Mouse (Mus musculus) hindbrain, embryonic 10.5 days (tissue): ENCODE data around the gene Mblac1. TPM values are rescaled to one million over a fixed set of nuclear protein-coding genes. Genes with fewer than 3 reads are reported as not detected.
"Not testable (repeated sequence)": the region's sequence is repeated elsewhere in the genome, so short reads cannot be mapped to it uniquely, and the experiment has no call there.

Experiments
- DNase-seq: peaks from one replicate; pipeline ENCODE4 v3.0.0-alpha.2; 2017; ENCODE audit warnings: low spot score
- H3K27ac ChIP-seq: fragments of 300-500 bp; sonication (generic); 2 replicates; pipeline ENCODE4 v1.5.1; 2016; ENCODE audit warnings: mild to moderate bottlenecking, moderate library complexity
- H3K27me3 ChIP-seq: fragments of 300-500 bp; sonication (generic); 2 replicates; pipeline ENCODE4 v1.6.1; 2016; ENCODE audit warnings: mild to moderate bottlenecking; ENCODE audit not compliant: poor library complexity, insufficient read depth, severe bottlenecking
- H3K36me3 ChIP-seq: fragments of 300-500 bp; sonication (generic); 2 replicates; pipeline ENCODE4 v1.6.1; 2016; ENCODE audit warnings: mild to moderate bottlenecking, moderate library complexity
- H3K4me1 ChIP-seq: fragments of 300-500 bp; sonication (generic); replicated peaks from 2 replicates; pipeline ENCODE4 v1.6.1; 2016; ENCODE audit warnings: mild to moderate bottlenecking
- H3K4me3 ChIP-seq: fragments of 300-500 bp; sonication (generic); 2 replicates; pipeline ENCODE4 v1.5.1; 2016; ENCODE audit warnings: mild to moderate bottlenecking, moderate library complexity
- H3K9me3 ChIP-seq: fragments of 300-500 bp; sonication (generic); 2 replicates; pipeline ENCODE4 v1.6.1; 2016; ENCODE audit warnings: mild to moderate bottlenecking, moderate library complexity
- WGBS: fragments of 180-500 bp; shearing (Covaris S2); methylation state at CpG from one replicate; pipeline ENCODE4 v1.1.7; 2016; 5-methylcytosine and 5-hydroxymethylcytosine counted together
- polyA plus RNA-seq: library from polyadenylated mRNA; unstranded; fragments of >200 nt; fragmentation: Nextera tagmentation; extraction: Ambion mirVana; gene quantifications from 2 replicates; pipeline ENCODE4 v1.2.1, GENCODE M21; 2016

Gene Mblac1
- polyA plus RNA-seq, 1 experiment from 2014 or later = 11.8 TPM

DNA sequence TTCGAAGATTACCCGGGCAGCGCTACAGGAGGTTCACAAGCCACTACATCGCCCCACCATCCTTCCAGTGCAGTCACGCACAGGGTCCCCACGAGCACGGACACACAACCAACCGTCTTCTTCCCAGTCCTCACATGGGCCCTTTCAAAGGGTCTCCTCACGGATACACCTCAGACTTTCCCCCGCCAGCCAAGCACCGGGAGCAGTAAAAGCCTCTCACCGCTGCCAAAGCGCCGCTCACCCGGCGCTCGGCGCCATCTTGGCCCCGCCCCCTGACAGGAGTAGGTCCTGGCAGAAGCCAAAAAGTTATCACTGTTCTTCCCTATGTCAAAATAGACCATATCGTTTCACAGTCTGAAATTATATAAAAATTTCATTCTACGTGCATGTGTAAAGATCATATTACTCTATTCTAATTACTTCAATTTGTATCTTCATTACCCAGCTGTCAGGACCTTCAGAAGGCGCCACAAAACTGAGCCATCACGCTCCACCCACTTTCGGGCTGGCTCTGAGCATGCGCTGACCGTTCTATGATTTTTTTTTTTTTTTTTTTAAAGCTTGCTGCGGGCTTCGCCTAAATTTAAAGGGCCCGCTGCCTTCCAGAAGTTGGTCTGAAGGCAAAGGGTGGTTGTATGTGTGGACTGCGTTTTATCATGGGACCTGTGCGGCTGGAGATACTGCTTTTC lies 7.0 kb upstream of the Mblac1 start, which contains the start of the genes Taf6 and Cnpy4:
Taf6 (minus strand) TSS at position 502 of the 689 bp plus-strand sequence.
Cnpy4 (plus strand) TSS at position 536 of the 689 bp plus-strand sequence.
- H3K4me1 ChIP-seq = peaks cover 15% of the 10 kb centered on the region
- H3K36me3 ChIP-seq = peaks cover 58% of the 10 kb centered on the region
- no peaks in the 10 kb centered on the region for H3K9me3 ChIP-seq
- peak within 1 kb of the TSS; percentile 93 for H3K27ac ChIP-seq
- peak; percentile 85 for DNase-seq
- under 1% methylated on average over 31 of the region's 31 CpGs for WGBS
- H3K4me3 ChIP-seq = peak within 1 kb of the TSS; percentile 84
- H3K27me3 ChIP-seq = no peaks in the 10 kb centered on the region

DNA sequence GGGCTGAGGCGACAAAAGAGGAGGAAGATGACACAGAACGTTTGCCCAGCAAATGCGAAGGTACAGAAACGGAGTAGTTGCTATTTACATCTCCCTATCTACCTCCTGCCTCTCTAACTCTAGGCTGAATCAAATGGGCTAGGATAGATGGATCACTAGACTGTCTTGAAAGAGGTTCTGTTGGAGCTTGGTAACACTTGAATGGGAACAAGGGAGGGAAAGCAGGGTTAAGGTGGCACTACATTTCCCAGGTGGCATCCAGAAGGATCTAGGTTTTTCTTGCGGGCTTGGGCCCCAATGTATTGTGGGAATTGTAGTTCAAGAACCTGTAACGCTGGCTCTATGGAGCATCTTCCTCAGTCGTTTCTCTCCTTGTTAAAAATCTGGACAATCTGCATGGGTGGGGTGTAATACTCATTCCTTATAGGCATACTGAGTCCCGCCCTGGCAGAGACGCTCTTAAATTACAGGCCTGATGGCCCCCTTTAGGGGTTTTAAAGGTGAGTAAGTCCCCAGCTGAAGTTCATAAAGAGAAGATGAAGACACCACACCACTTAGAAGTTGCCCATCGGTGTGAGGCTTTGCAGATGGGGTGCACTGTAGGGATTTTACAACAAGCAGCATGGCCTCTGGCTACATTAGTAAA lies 6.3 kb upstream of the Mblac1 start:
- no peaks in the 10 kb centered on the region for H3K27me3 ChIP-seq
- peak; percentile 65 for DNase-seq
- peaks cover 15% of the 10 kb centered on the region for H3K4me1 ChIP-seq
- H3K9me3 ChIP-seq = no peaks in the 10 kb centered on the region
- peak overlapping the region; percentile 84 for H3K4me3 ChIP-seq
- H3K27ac ChIP-seq = peak overlapping the region; percentile 93
- H3K36me3 ChIP-seq = peaks cover 58% of the 10 kb centered on the region
- under 1% methylated on average over 10 of the region's 10 CpGs for WGBS

- no peaks in the 10 kb centered on the region for H3K27me3 ChIP-seq
- H3K4me3 ChIP-seq = peak overlapping the region; percentile 88
- no peaks in the 10 kb centered on the region for H3K9me3 ChIP-seq
- H3K4me1 ChIP-seq = peaks cover 17% of the 10 kb centered on the region; the same call in 1 of the 2 replicates
- 2% methylated on average over 29 of the region's 29 CpGs for WGBS
- peak overlapping the region; percentile 97 for H3K27ac ChIP-seq
- peaks cover 38% of the 10 kb centered on the region for H3K36me3 ChIP-seq
- peak; percentile 64 for DNase-seq
Measured at GRCm38 (mm10) chr5:138194755-138195345, 736 bp downstream of the Mblac1 start.

DNA sequence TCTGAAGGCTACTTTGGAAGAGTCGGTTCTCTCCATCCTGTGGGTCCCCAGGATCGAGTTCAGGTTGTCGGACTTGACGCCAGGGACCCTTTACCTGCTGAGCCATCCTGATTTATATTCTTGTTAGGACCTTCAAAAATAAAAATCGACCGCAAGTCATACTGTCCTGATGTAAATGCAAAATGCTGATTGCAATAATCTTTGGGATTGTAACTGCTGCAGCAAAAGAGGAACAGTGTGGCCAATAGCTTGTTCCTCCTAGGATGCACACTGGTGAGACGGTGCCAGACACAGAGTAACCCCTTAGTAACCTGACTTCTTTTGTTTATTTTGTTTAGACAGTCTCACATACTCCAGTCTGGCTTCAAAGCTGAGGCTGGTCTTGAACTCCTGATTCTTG lies 1.3 kb downstream of the Mblac1 start:
- H3K9me3 ChIP-seq = no peaks in the 10 kb centered on the region
- H3K27ac ChIP-seq = no peak overlapping the region; the same call in 1 of the 2 replicates
- H3K36me3 ChIP-seq = peaks cover 32% of the 10 kb centered on the region
- no peak for DNase-seq
- peak overlapping the region; percentile 88 for H3K4me3 ChIP-seq
- no peaks in the 10 kb centered on the region for H3K27me3 ChIP-seq
- H3K4me1 ChIP-seq = peaks cover 17% of the 10 kb centered on the region; the same call in 1 of the 2 replicates
- 81% methylated on average over 7 of the region's 7 CpGs for WGBS

- Histone ChIP-seq H3K4me1 (peaks cover 10% of the 10 kb centered on the region; the same call in 1 of the 2 replicates), H3K4me3 (no peak overlapping the region), H3K9me3 (peaks cover 6% of the 10 kb centered on the region), H3K27ac (no peak overlapping the region), H3K27me3 (no peaks in the 10 kb centered on the region), H3K36me3 (no peaks in the 10 kb centered on the region)
- WGBS = 13% methylated on average over 1 of the region's 1 CpGs
- no peak for DNase-seq
Measured at GRCm38 (mm10) chr5:138199576-138199975, 5.5 kb downstream of the Mblac1 start.

DNA sequence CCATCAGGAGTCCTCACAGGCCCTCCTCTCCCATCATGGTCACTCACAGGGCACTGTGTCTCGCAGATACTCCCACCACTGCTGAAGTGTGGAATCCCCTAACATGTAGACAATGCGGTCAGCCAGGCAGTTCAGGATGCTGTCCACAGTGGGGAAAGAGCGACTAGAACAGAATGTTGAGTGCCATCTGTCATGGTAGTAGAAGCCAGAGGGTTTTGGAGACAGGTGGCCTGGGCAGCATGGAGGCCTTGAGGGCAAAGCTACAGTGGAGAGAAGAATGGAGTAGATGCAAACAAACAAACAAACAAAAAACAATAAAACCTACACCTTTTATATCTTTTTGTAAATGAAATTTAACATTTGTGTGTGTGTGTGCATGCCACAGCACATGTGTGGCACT lies 8.0 kb downstream of the Mblac1 start:
- no peaks in the 10 kb centered on the region for H3K36me3 ChIP-seq
- no peaks in the 10 kb centered on the region for H3K4me1 ChIP-seq
- 88% methylated on average over 3 of the region's 3 CpGs for WGBS
- DNase-seq = no peak
- no peaks in the 10 kb centered on the region for H3K27me3 ChIP-seq
- H3K4me3 ChIP-seq = no peak overlapping the region
- no peak overlapping the region for H3K27ac ChIP-seq
- peaks cover 13% of the 10 kb centered on the region for H3K9me3 ChIP-seq

GRCm38 (mm10) chr5:138207253-138207652 lies 13.1 kb downstream of the Mblac1 start:
- Histone ChIP-seq H3K27me3 (no peaks in the 10 kb centered on the region), H3K4me1 (no peaks in the 10 kb centered on the region), H3K27ac (no peak overlapping the region), H3K36me3 (no peaks in the 10 kb centered on the region), H3K9me3 (peaks cover 16% of the 10 kb centered on the region), H3K4me3 (no peak overlapping the region)
- 88% methylated on average over 1 of the region's 1 CpGs for WGBS
- DNase-seq = no peak

DNA sequence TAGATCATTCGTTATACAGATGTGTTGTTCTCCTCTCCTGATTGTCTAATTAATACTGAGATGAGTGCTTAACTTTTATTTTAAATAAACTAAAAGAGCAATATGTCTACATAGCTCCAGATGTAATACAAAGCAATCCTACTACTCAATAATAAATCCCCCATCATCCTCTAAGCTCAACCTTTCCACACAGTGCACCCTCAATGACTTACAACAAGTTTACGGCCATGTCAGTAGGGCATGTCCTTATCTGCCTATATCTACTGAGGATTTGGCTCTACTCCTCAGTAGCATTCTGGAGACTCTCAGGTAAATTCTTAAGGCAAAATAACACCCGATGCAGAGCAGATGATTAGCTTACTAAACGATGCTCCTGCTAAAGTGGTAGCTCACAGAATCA lies 13.8 kb downstream of the Mblac1 start:
- Histone ChIP-seq H3K27ac (no peak overlapping the region), H3K27me3 (no peaks in the 10 kb centered on the region), H3K4me3 (no peak overlapping the region), H3K36me3 (no peaks in the 10 kb centered on the region), H3K4me1 (no peaks in the 10 kb centered on the region), H3K9me3 (peaks cover 19% of the 10 kb centered on the region)
- WGBS = 89% methylated on average over 4 of the region's 4 CpGs
- DNase-seq = no peak

DNA sequence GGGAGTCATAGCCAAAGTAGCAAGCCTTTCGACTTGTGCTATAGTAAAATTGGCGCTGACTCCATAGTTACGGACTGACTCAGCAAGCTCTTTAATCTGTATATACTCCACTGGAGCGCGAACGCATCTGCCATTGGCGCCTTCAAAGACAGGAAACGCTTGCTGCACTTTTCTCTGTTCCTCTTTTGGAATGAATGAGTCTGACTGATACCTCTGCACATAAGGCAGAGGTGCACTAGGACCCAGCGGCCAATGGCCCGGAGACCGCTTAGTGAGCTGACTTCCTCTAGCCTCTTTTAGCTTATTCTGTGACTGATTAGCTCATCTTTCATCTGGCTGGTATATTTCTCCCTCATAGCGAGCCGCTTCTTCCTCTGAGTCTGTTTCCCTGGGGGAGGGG lies 22.5 kb downstream of the Mblac1 start:
- H3K36me3 ChIP-seq, H3K27me3 ChIP-seq, DNase-seq, H3K4me3 ChIP-seq, H3K27ac ChIP-seq, H3K4me1 ChIP-seq: not testable (repeated sequence)
- H3K9me3 ChIP-seq = peaks cover 41% of the 10 kb centered on the region
- 93% methylated on average over 13 of the region's 13 CpGs for WGBS

GRCm38 (mm10) chr5:138219864-138220263 lies 25.8 kb downstream of the Mblac1 start:
- no peak for DNase-seq
- no peak overlapping the region for H3K27ac ChIP-seq
- no peaks in the 10 kb centered on the region for H3K27me3 ChIP-seq
- no peaks in the 10 kb centered on the region for H3K4me1 ChIP-seq
- no peaks in the 10 kb centered on the region for H3K36me3 ChIP-seq
- peaks cover 26% of the 10 kb centered on the region for H3K9me3 ChIP-seq
- 80% methylated on average over 2 of the region's 2 CpGs for WGBS
- no peak overlapping the region for H3K4me3 ChIP-seq

- Histone ChIP-seq H3K27me3 (no peaks in the 10 kb centered on the region), H3K36me3 (no peaks in the 10 kb centered on the region), H3K9me3 (peaks cover 3% of the 10 kb centered on the region; the same call in 1 of the 2 replicates), H3K27ac (no peak overlapping the region), H3K4me3 (no peak overlapping the region), H3K4me1 (no peaks in the 10 kb centered on the region)
- peak; percentile 71 for DNase-seq
- 26% methylated on average over 4 of the region's 4 CpGs for WGBS
Measured at GRCm38 (mm10) chr5:138222111-138222510, 28.0 kb downstream of the Mblac1 start.

GRCm38 (mm10) chr5:138223287-138223686 lies 29.2 kb downstream of the Mblac1 start:
- no peaks in the 10 kb centered on the region for H3K9me3 ChIP-seq
- no peak for DNase-seq
- no peaks in the 10 kb centered on the region for H3K4me1 ChIP-seq
- H3K36me3 ChIP-seq = no peaks in the 10 kb centered on the region
- H3K27me3 ChIP-seq = no peaks in the 10 kb centered on the region
- H3K4me3 ChIP-seq = no peak overlapping the region
- no peak overlapping the region for H3K27ac ChIP-seq
- 67% methylated on average over 3 of the region's 3 CpGs for WGBS

- Histone ChIP-seq H3K4me3 (no peak within 1 kb of the TSS), H3K27me3 (no peaks in the 10 kb centered on the region), H3K4me1 (no peaks in the 10 kb centered on the region), H3K9me3 (no peaks in the 10 kb centered on the region), H3K27ac (no peak within 1 kb of the TSS), H3K36me3 (no peaks in the 10 kb centered on the region)
- DNase-seq = no peak
- WGBS = 61% methylated on average over 2 of the region's 2 CpGs
Measured at GRCm38 (mm10) chr5:138225700-138226099, 31.6 kb downstream of the Mblac1 start, which contains the start of gene Nxpe5. Gene Nxpe5 (plus strand): TSS chr5:138225898.
